Mouse (Mus musculus): ENCODE measurements around the gene Cuedc2.

Cuedc2 gene

DNA sequence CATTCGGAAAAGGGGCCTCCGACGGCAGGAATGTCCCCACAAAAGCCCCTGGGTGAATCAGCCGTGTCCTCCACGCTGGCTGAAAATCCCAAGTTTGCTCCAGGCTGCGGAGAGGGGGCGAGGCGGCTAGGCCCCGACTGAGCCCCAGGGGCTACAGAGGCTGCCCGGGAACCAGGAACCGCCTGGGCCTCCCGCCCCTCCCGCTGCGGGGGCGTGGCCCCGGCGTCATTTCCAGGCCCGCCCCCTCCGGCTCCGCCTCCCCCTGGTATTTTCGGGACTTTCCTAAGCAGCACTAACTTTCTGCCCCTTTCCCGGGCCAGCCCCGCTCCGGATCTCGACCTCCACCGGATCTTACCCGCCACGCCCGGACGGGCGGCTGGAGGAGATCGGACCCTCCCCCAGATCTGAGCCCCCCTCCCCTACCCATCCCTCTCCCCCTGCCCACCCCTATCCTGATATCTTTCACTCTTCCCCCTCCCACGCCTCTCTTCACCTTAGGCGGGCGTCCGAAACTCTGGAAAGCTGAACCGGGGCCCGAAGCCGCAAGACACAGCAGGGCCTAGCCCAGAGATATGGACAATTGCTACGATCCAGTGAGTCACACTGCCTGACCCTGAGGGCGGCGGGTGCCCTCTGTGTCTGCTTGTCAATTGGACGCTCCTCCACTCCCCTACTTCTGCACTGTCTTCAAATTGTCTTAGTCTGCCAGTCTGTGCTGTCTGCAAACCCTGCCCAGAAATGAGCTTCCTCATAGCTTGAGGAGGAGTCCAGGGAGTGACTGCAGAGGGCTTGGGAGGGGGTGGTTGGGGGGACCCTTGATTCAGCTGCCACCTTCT is 32.9 kb downstream of the Cuedc2 start:
- DNase-seq: peak; percentile 60

DNA sequence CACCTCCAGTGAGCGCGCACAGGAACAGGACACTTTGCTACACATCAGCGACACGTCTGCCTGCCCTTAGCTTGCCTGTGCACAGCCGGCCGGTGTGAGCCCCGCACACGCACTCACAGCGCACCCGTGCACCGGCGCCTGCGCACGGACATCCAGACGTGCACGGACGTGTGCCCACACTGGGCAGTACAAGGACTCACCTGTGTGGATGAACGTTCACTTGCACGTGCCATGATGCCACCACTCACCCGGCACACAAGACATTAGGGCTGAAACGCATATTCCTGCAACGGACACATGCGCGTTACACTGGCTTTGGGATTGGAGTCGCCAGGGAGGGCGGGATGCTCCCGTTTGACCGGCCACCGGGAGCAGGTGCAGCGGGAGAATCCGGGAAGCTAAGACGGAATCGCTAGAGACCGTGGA is 33.6 kb downstream of the Cuedc2 start:
- DNase-seq: no peak

DNA sequence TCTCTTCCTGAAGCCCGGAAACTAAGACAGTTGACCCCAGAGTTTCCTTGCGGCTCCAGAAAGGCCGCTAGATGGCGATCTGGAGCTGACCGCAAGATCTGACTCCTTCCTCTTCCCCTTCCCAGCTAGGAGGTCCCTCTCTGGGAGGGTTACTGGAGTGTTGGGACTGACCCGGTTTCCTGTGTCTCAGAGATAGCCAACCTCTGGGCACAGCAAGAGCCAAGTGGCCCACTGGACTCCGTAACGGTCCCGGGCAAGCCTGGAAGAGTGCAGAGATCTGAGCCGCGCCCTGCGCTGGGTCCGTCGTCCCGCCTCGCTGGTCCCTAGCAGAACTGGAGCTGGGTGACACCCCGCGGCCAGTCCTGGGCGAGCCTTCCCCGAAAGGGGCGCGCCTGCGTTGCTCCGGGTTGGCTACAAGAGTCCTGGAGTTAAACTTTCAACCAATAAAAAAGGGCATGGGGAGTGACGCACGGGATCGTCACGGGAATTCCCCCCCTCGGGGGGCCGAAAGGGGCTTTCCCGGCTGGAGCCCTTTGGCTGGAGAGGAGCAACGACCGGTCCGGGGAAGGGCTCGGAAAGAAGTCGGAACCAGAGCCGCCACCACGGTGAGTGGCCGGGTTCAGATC is 34.2 kb downstream of the Cuedc2 start, which contains the start of gene Nfkb2:
Nfkb2 (plus strand) TSS at position 105 of the 626 bp plus-strand sequence.
- DNase-seq: peak; percentile 78

DNA sequence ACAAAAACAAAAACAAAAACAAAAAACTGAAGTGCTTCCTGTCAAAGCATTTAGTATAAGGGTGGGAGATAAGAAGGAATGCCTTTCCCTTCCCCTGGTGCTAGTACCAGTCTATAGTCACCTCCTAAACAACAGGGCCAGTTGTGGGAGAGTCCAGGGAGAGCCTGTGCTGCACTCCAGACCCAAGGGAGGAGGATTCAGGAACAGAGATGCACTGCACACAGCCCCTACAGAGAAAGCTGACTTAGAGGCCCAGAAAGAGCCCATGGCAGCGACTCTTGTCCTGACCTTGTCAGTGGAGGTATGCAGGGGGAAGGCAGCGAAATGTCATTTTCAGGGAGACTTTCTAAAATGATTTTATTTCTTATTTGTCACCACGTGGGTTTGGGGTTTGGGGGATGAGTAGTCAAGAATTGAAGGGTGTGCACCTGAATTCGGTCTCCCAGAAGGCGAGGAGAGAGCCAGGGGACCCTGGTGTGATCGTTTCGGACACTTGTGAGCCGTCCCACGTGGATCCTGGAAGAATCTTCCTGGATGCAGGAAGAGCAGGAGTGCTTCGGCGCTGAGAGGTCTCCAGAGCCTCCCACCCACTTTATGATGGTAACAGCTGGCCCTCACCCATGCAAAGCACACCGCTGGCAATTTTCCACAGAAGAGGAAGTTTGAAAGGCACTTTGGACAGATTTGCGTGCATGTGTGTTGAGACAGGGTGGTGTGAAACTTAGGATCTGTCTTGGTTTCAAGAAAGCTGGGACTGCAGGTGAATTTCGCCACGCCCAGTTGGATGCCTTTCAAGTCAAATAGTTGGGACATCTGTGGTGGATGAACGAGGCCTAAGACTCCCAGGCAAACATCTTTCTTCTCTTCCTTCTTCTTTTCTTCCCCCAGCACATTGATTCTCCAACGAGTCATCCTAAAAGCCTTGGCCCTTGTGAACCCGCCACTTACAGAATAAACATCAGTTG is 35.0 kb downstream of the Cuedc2 start:
- peak; percentile 36 for DNase-seq

DNA sequence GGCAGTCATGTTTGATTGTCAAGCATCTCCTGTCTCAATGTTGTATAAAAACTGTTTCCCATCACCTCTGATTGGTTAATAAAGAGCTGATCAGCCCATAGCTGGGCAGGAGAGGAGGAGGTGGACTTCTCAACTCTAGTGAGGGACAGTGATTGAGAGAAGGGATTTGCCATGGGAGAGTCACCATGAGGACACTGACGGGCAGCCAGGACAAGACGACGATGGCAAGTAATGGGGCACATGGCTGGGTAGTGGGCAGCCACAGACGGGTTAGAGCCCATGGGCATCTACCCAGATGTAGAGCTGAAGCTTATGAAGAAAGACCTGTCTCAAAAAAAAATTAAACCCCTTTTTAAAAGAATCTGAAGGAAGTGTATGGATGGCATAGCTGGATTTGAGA is 36.0 kb downstream of the Cuedc2 start:
- DNase-seq: no peak

DNA sequence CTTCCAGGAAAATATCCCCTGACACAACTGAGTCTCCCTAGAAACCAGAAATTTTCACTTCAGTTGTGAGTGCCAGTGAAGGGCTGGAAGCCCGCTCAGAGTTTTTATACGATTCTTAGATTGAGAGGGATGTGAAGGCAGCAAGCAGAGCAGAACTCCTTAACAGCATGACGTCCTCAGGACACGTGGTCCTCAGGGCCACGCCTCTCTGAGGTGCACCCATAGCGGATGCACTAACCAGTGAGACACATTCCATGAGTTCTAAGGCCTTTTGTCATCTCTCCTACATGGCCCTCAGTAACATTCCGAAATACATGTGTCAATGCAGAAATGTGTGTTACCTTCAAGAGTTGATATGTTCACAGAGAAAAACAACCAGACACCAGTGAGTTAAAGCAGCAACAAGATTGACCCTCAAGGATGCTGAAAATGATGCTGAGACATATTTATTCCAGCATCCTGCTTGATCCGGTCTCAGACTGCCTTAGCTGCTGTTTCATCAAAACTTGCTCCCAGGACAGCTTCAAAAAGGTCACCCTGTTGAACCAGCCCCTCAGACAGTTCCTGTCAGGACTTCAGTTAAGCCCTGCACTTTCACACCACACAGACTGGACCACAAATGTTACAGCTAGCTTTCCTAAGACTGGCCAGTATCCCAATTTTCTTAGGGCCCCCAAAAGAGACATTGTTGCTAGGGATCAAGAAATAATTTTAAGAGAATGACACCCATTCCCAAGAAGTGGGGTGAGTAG is 38.0 kb downstream of the Cuedc2 start:
- DNase-seq: no peak

DNA sequence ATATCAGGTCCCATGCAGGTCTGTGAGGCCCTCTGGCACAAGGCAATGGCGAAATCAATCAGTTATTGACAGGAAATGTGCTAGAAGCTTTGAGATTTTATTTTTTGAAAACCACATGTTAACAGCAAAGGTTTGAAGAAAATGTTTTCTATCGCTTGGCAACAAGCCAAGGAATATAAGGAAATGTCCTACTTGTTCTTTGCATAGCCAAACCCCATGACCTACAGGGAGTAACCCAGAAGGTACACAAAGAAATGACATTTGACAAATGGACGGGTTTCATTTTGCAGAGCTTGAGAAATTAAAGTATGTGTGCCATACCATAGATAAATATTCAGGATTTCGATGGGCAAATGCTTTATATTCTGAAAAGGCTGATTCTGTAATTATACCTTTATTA is 41.6 kb downstream of the Cuedc2 start:
- DNase-seq: no peak

DNA sequence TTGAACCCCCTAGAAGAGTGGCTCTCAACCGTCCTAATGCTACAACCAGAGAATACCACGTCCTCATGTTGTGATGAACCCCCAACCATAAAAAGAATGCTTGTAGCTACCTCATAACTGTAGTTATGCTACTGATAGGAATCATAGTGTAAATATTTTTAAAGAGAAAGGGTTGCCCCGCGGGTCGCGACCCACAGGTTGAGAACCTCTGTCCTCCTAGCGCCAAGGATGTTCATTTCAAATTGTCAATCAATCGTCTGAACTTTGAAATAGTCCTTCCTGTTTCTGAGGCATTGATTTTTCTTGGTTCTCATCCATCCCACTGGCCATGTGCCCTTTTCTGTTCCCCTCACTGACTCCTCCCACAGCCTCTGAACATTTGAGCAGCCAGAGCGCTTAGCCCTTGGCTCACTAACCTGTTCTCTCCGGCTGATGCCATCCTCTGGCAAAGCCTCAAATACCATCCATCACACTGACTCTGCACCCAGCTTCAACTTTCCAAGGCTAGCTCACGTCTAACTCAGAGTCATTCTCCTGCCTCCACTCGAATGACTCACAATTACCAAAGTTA is 47.9 kb downstream of the Cuedc2 start:
- DNase-seq: no peak

DNA sequence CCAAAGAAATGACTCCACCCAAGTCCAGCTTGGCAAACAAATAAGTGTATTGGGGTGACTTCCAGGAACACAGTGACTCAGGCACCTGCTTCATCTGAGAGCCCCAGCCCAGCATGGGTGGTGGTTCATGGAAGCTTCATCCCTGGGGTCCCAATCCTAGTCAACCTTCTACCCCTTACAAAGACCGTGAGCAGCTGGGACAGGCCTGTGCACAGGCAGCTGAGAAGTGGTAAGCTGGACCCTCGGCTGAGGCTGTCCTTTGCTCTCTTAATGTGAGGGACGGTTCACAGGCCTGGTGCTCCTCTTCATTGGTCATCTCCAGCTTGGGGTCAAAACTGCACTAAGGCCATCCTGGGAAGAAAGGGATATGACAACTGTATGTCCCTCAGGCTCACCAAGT is 50.9 kb downstream of the Cuedc2 start:
- no peak for DNase-seq

DNA sequence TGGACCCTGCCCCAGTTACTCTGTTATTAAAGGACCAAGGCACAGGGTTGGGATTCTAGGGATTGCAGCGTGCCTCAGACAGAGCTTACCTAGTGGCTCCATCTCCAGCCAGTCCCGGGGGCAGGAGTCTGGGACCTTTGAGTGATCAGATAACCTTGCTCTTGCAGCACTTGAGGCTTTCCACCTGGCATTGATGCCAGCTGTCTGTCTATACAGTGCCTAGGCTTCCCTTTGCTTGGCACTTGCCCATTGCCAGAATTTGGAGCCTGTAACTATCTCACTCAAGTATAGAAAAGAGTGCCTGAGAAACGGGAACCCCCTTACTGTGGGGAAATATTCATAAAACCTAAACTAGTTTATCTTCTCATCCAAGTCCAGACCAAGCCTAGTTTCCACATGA is 51.6 kb downstream of the Cuedc2 start:
- no peak for DNase-seq

DNA sequence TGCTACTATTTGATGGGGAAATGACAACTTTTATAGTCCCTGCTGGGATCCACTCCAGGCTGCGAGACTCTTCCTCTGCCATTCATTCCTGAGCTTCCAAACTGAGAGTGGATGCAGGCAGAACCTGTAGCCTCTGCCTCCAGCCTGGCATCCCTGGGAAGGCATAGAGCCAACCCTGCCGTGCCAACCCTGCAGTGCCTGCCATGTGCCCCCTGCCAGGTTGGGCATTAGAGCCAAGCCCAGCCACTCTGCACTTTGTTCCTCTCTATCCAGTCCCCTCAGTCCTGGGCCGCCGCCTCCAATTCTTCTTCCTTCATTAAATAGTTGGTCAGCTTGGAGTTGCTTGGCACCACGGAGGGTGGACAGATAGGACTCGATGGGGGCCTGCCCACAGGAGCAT is 52.5 kb downstream of the Cuedc2 start:
- DNase-seq: peak; percentile 90

DNA sequence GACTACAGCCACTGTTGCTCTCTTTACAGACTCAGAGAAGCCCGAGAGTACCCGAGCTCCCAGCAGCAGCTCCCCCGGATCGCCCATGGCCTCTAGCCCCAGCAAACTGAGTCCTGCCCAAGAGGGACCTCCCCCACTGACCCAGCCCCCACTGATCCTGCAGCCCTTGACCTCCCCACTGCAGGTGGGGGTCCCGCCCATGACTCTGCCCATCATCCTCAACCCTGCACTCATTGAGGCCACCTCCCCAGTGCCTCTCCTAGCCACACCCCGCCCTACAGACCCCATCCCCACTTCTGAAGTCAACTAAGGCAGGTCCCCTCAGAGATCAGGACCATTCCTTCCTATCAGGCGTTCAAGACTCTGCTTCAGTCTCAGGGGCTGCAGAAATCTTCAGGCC is 52.9 kb downstream of the Cuedc2 start:
- DNase-seq: peak; percentile 41

DNA sequence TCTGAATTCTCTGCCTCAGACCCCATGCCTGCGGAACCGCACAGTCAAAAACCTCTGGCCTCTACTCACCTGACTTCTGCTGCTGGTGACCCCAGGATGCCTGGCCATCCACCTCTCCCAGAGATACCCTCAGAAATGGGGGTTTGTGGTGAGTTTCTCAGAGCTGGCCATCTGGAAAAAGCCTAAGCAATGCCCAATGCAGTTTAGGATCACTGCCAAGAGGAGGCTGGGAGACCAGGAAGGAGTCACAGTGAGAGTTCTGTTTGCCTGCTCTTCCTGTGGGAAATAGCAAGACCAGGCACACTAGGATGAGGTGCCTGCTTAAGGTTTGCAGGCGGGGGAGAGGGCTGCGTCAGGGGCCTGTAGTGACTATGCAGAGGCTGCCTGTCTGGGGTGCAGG is 53.8 kb downstream of the Cuedc2 start:
- peak; percentile 53 for DNase-seq

DNA sequence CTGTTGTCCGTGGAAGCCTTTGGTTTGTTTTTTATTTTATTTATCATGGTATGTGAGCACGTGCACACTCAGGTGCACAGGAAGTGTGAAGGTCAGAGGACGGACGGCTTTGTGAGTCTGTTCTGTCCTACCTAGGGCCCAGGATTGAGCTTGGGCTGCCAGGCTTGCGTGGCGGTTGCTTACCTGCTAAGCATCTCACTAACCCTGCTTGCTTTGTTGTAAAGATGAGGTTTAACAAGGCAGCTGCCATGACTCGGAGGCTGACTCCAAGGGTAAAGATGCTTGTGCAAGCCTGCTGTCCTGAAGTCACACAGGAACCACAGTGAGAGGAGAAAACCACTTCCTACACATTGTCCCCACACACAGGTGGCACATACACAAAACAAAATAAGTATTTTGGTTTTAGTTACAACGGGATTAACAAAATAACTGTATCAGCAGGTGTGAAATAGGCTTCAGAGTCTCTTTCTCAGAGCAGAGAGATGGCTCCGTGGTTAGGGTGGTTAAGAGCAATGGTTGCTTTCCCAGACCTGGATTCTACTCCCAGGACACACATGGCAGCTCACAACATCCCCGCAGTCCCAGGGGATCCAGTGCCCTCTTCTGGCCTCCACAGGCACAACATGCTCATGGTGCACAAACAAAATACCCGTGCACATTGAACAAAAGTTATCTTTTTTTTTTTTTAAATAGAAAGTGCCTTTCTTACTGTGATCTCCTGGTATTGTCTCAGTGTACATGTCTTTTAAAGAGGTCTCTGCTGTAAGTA is 56.2 kb downstream of the Cuedc2 start:
- no peak for DNase-seq

Measured in cerebellum, adult 9-11 months (tissue).